Mouse (Mus musculus) ovary, postnatal 36 days (tissue): ENCODE measurements around the gene Nme9.

ENCODE experiments used
- DNase-seq: peaks from one replicate; pipeline ENCODE4 v3.0.0; 2022; ENCODE audit warnings: low spot score, mixed read lengths

Nme9 gene

DNA sequence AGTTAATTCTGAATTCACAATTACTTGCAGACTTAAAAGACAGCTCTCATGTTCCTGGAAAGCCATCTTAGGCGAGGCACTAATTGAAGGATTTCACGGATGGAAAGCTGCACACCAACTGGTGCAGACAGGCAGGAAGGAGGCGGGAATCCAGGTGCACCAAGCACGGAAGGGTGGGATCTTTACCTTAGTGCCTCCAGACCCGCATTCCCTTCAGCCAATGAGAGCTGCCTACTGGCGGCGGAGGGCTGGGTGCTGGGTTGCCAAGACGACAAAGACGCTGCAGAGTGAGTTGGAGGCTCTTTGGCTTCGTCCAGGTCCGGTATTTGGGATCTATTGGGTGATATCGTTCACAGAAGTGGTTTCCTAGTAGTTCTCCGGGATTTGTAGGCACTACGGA is at the start of gene Nme9:
TSS of gene Nme9 (plus strand) at position 315 of the 400 bp plus-strand sequence.
- DNase-seq = no peak

- no peak for DNase-seq
These were observed 42.0 kb upstream of the Nme9 start for GRCm38 (mm10) chr9:99409280-99409679.

DNA sequence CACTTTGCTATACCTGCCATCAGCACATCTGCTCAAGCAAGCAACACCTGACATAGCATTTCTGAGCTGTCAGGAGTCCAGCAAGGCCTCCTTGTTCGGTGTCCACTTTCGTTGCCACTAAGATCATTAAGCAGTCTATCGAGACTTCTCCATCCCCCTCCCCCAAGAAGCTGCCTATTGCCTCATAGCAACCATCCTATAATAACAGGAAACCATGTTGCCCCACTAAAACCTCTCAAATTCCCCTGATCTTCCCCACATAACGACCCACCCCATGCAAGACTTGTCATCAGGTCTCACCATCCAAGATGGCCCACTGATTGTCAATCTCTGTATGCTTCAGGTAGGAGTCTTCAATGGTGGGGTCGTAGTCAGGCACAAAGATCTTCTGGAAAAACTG is 40.2 kb upstream of the Nme9 start:
- no peak for DNase-seq

- DNase-seq = no peak
These were observed 39.5 kb upstream of the Nme9 start for GRCm38 (mm10) chr9:99411785-99412184.

DNA sequence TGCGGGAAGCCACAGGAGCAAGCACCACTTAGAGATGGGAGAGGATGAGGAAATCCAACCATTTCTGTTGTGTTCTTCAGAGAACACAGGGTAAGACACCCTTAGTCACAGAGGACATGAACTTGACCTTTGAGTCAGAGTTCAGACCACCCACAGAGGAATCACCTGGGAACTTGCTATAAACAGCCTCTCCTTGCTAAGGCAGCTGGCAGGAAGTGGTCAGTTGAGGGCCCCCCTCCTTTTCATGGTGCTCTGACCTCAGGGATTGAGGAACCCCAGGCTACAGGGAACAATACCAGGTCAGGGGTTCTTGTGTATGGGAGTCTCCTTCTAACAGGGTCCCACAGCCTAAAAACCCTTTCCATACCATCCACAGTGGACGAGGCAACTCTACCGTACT is 34.5 kb upstream of the Nme9 start:
- DNase-seq = no peak

DNA sequence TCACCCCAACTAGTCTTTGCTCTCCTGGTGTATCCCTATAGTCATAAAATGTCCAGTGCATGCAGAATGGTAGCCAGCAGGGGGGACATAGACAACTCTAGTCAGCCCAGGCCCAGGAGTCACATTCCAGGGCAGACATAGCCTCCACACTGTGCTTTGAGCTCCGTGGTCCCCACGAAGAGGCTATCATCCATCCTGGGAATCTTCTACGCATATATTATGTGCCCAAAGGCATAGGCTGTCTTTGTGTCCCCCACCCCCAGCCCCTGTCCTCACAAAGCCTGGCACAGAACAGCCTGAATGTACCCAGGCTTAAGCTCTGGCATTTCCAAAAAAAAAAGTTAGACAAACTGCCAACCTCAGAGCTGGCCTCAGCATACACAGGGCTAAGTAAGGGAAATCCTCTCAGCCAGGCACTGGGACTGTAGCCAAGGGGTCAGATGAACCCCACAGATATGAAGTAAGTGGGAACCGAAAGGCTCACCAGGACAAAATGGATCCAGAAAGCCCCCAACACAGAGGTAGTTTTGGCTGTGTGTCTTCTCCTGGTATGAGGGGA is 33.9 kb upstream of the Nme9 start:
- no peak for DNase-seq

DNA sequence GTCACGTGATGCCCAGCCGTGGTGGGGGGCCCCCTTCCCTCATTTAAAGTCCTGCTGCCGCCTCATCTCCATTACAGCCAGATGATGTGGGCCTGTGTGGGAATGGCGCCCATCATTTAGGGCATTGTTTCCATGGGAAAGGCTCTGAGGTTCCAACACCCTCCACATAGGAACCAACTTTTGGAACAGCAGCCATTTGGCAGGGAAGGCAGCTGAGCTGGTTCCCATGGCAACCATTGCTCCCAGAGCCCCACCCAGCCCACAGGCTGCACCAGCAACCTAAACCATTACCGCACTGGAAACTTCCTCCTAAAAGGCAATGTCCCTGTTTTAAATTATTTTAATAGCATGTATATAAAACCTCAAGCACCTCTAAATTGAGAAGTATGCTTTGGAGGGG is 32.9 kb upstream of the Nme9 start:
- no peak for DNase-seq

DNA sequence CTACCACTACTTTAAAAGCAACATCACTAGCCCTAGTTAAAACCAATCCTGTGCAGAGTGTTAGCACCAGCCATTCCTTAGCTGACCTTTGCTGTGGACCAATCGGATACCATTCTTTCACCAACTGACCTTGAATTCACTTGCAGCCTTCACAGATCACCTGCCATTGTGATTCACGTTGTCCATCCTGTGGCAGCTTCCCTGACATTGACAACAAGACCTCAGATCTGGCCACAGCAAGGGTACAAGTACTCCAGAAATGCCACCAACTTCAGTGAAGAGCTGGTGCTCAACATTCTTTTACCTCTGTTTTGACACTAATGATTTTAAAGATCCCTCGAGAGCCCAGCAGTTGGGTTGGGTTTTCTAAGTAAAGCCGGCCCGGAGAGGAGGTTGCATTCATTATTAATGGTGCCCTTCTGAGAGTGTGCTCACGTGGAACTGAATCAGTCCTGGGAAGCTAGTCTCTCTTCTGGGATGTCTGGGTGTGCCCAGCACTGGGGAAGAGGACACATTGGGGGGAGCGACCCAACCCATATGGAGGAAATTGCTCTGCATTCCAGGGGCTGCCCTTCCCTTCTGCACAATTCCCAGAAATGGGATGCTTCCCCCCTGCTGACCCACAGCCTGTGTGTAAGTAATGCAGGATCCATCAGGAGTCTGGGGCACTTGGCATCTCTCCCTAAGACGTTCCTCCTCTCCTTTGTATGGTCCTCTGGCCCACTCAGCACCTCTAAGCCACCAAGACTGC is 31.1 kb upstream of the Nme9 start:
- DNase-seq = no peak

DNA sequence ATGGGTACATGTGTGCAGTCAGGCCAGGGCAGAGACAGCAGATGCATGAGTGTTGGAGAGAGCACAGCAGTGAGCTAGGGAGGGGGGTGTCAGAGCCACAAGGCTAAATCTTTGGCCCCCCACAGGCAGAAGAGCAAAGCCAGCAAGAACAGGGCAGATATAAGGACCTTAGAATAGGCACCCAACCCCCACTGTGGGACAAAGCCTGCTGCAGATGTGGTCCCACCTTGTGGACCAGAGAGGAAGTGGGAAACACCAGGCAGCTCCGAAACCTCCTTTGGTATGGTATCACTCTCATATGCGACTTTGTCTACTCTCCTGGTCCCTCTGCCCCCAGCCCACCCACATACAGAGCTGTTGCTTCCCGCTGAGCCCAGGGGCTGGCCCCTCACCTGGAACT is 29.4 kb upstream of the Nme9 start:
- DNase-seq = no peak

- DNase-seq = no peak
These were observed 27.3 kb upstream of the Nme9 start for GRCm38 (mm10) chr9:99423692-99424573.

GRCm38 (mm10) chr9:99424574-99424863 is 26.8 kb upstream of the Nme9 start:
- no peak for DNase-seq

DNA sequence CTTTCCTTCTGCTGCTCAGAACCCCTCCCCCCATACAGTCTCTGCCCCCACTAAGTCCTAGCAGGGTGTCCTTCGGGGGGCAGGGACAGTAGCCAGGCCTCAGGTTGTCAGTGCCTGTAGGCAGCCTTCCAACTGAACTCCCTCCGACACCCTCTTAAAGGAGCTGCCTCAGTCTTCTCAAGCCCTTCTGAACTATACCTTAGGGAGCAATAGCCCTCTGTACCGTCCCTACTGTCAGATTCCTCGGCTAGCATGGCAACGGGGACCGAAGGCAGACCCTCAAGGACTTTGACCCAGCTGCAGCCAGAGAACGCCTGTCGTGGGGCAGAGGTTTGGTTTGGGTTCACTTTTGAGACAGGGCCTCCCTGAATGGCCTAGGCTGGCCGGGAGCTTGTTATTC is 26.0 kb upstream of the Nme9 start:
- no peak for DNase-seq

GRCm38 (mm10) chr9:99428601-99429331 is 22.5 kb upstream of the Nme9 start:
- DNase-seq = no peak

DNA sequence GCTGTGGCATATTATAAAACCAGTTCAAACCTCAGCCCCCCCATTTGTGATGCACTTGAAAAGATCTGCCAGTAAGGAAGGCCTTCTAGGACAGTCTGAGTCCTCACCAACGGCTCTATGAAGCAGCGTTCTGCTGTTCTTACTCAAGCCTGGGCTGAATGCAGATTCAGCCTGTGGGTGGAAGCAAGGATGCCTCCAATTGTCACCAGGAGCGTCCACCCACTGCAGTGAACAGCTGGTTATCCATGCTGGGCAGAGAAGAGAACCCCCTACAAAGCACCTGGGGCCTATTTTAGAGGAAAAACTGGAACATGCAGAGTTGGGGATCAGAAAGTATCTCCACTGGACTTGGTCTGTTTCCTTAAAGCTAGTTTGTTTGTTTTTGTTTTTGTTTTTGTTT is 21.4 kb upstream of the Nme9 start:
- DNase-seq = no peak

GRCm38 (mm10) chr9:99430806-99431205 is 20.5 kb upstream of the Nme9 start:
- no peak for DNase-seq

- no peak for DNase-seq
These were observed 19.9 kb upstream of the Nme9 start for GRCm38 (mm10) chr9:99431346-99431745.

DNA sequence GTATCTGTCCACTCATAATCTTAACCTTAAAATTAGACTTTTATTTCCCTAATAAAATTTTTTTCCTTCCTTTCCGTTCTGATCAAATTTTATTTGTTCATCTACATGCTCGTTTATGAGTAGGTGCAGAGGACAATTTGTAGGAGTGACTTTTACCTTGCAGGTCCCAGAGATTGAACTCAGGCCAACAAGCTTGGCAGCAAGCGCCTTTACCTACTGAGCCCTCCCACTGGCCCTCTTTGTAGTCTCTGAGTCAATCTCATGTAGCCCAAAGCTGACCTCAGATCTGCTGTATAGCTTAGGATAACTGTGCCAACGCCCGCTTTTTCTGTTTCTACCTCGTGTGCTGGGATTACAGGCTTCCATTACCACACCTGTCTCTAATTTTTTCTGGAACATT is 19.3 kb upstream of the Nme9 start:
- DNase-seq = no peak

- DNase-seq = no peak
These were observed 18.8 kb upstream of the Nme9 start for GRCm38 (mm10) chr9:99432478-99432877.

- peak; percentile 45 for DNase-seq
These were observed 16.2 kb upstream of the Nme9 start for GRCm38 (mm10) chr9:99434892-99435618.

DNA sequence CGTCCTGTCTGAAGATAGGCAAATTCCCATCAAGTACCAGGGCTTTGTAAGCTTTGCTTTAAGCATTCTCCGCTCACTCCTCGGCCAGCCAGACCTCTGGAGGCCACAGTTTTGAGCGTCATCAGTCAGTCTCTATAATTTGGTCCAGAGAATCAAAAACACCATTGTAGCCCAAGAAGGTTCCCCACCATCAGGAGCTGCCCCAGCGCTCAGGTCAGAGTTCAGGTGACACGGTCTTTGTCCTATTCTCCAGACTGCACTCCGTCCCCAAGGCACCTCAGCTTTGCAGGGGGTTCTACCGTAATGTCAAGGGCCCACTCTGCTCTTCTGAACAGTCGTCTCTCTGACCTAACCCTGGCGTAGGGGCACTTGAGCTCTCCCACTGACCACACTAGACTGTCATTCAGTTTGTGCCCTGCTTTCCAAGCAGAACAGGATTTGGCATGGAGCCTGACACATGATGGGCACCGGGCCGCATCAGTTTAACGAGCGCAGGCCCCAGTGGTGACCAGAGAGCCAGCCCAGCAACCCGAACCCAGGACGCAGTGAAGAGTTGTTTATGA is 15.6 kb upstream of the Nme9 start:
- no peak for DNase-seq

DNA sequence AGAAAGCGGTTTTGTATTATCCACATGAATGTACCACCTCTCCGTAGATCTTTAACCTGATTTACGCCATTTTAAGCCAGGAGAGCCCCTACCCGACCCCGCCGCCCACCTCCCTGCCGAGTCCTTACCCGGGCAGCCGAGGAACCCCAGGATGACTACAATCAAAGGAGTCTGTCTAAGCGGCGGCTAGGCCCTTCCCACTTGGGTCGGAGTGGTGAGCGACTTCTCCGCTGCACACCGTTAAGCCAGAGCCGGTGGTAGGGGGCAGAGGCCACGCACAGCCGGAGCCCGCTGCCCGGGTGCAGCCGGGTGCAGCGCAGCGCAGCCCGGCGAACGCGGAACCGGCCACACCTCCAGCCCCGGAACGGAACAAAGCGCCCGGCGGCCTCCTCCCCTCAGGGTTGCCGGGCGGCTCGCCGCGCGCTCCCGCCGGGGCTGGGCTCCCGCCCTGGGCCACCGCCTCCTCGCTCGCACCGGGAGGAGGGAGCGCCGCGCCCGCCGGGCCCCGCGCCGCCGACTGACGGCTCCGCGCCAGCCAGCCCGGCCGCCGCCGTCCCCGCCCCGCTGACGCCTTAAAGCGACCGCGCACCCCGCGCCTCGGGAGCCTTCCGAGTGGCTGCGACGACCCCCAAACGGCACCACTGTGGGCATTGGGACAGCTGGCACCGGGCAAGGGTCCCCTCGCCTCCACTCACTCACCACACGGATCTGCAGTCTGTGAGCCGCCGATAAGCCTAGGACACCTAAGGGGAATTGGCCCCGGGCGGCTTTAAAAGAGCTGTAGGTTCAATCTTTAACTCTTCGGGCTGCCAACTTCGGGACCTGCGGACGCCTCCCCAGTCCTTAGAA is 14.9 kb upstream of the Nme9 start:
- peak; percentile 87 for DNase-seq
